Mouse (Mus musculus): ENCODE results near the gene Prelid3b. TPM values are rescaled to one million over a fixed set of nuclear protein-coding genes. Genes with fewer than 3 reads are reported as not detected.

Gene Prelid3b
- polyA plus RNA-seq, 1 experiment, result 62.3 TPM

DNA sequence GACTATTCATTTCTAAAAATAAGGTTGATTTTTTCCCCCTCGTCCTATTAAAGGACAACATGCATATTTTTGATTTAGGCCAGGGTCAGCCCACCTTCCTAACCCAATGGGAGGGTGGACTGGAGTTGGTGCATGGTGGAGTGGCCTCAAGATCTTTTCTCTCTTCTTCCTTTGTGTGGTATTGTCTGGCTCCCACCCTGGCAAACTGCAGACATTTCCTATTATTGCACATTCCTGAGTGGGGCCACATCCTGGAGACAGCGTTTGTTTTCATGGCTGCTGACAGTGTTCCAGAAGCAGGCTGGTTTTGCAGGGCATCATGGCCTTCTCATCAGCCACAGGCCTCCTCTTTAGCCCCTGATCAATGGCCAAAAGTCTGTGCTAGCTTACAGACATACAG is 29.8 kb downstream of the Prelid3b start:
- Histone ChIP-seq H3K36me3 (ENCODE audit: control insufficient read depth, insufficient read depth, low read length, poor library complexity, severe bottlenecking) (no peaks in the 10 kb centered on the region), H3K27ac (ENCODE audit: insufficient read depth, low read length) (no peak overlapping the region), H3K9ac (ENCODE audit: low read depth, poor library complexity, severe bottlenecking) (no peak overlapping the region), H3K4me3 (ENCODE audit: low read depth, low read length) (no peak overlapping the region), H3K27me3 (ENCODE audit: control insufficient read depth, insufficient read depth, low read length, poor library complexity, severe bottlenecking) (no peaks in the 10 kb centered on the region), H3K4me1 (ENCODE audit: control insufficient read depth, insufficient read depth, low read length) (no peaks in the 10 kb centered on the region), H3K9me3 (replicated peaks; ENCODE audit: control insufficient read depth, insufficient read depth, low read length, poor library complexity, severe bottlenecking) (no peaks in the 10 kb centered on the region)
- TF ChIP-seq EP300 (IDR thresholded peaks at IDR 0.05; ENCODE audit: insufficient read depth, low read depth, low read length) (no peak), POLR2A (IDR thresholded peaks at IDR 0.05; ENCODE audit: insufficient read depth, low read length) (no peak), CTCF (IDR thresholded peaks at IDR 0.05; ENCODE audit: low read depth, low read length) (no peak)

- no peaks in the 10 kb centered on the region for H3K27me3 ChIP-seq (ENCODE audit: control insufficient read depth, insufficient read depth, low read length, poor library complexity, severe bottlenecking)
- no peaks in the 10 kb centered on the region for H3K9me3 ChIP-seq (replicated peaks; ENCODE audit: control insufficient read depth, insufficient read depth, low read length, poor library complexity, severe bottlenecking)
- H3K9ac ChIP-seq (ENCODE audit: low read depth, poor library complexity, severe bottlenecking), result no peak overlapping the region
- H3K4me1 ChIP-seq (ENCODE audit: control insufficient read depth, insufficient read depth, low read length), result no peaks in the 10 kb centered on the region
- no peak overlapping the region for H3K4me3 ChIP-seq (ENCODE audit: low read depth, low read length)
- H3K36me3 ChIP-seq (ENCODE audit: control insufficient read depth, insufficient read depth, low read length, poor library complexity, severe bottlenecking), result no peaks in the 10 kb centered on the region
- H3K27ac ChIP-seq (ENCODE audit: insufficient read depth, low read length), result no peak overlapping the region
- no peak for TF ChIP-seq POLR2A (IDR thresholded peaks at IDR 0.05; ENCODE audit: insufficient read depth, low read length)
These were observed 30.4 kb downstream of the Prelid3b start for GRCm38 (mm10) chr2:174442460-174442859.

GRCm38 (mm10) chr2:174441898-174442297 is 31.0 kb downstream of the Prelid3b start:
- TF ChIP-seq CTCF (IDR thresholded peaks at IDR 0.05; ENCODE audit: low read depth, low read length), result no peak
- no peak for TF ChIP-seq POLR2A (IDR thresholded peaks at IDR 0.05; ENCODE audit: insufficient read depth, low read length)
- TF ChIP-seq EP300 (IDR thresholded peaks at IDR 0.05; ENCODE audit: insufficient read depth, low read depth, low read length), result no peak
- H3K27ac ChIP-seq (ENCODE audit: insufficient read depth, low read length), result no peak overlapping the region
- H3K4me3 ChIP-seq (ENCODE audit: low read depth, low read length), result no peak overlapping the region
- no peak overlapping the region for H3K9ac ChIP-seq (ENCODE audit: low read depth, poor library complexity, severe bottlenecking)
- no peaks in the 10 kb centered on the region for H3K36me3 ChIP-seq (ENCODE audit: control insufficient read depth, insufficient read depth, low read length, poor library complexity, severe bottlenecking)
- H3K27me3 ChIP-seq (ENCODE audit: control insufficient read depth, insufficient read depth, low read length, poor library complexity, severe bottlenecking), result no peaks in the 10 kb centered on the region
- no peaks in the 10 kb centered on the region for H3K9me3 ChIP-seq (replicated peaks; ENCODE audit: control insufficient read depth, insufficient read depth, low read length, poor library complexity, severe bottlenecking)
- H3K4me1 ChIP-seq (ENCODE audit: control insufficient read depth, insufficient read depth, low read length), result no peaks in the 10 kb centered on the region

DNA sequence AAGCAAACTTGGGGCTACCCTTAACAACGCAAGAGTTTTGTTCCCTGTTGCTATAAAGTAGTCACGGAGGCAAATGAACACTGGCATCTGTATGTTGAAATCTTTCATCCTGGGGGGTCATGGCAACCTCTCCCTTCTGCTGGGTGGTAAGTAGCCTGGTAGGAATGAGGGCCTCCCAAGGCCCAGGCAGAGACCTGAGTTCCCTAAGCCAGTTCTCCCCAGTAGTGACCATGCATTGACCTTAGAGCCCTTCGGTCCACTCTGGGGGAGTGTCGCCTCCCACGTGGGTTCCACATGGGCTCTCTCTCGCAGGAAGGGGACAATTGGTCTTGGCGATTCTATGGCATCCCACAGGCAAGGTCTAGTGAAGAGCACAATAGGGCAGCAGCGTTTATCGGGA is 32.9 kb downstream of the Prelid3b start:
- H3K36me3 ChIP-seq (ENCODE audit: control insufficient read depth, insufficient read depth, low read length, poor library complexity, severe bottlenecking), result no peaks in the 10 kb centered on the region; the same call in 1 of the 2 replicates
- no peaks in the 10 kb centered on the region for H3K9me3 ChIP-seq (replicated peaks; ENCODE audit: control insufficient read depth, insufficient read depth, low read length, poor library complexity, severe bottlenecking)
- no peak overlapping the region for H3K9ac ChIP-seq (ENCODE audit: low read depth, poor library complexity, severe bottlenecking)
- peaks cover 2% of the 10 kb centered on the region for H3K4me1 ChIP-seq (ENCODE audit: control insufficient read depth, insufficient read depth, low read length)
- TF ChIP-seq EP300 (IDR thresholded peaks at IDR 0.05; ENCODE audit: insufficient read depth, low read depth, low read length) (no peak), POLR2A (IDR thresholded peaks at IDR 0.05; ENCODE audit: insufficient read depth, low read length) (no peak), CTCF (IDR thresholded peaks at IDR 0.05; ENCODE audit: low read depth, low read length) (no peak)
- H3K27me3 ChIP-seq (ENCODE audit: control insufficient read depth, insufficient read depth, low read length, poor library complexity, severe bottlenecking), result no peaks in the 10 kb centered on the region
- H3K27ac ChIP-seq (ENCODE audit: insufficient read depth, low read length), result no peak overlapping the region
- H3K4me3 ChIP-seq (ENCODE audit: low read depth, low read length), result no peak overlapping the region

GRCm38 (mm10) chr2:174439450-174439838 is 33.4 kb downstream of the Prelid3b start:
- no peaks in the 10 kb centered on the region for H3K27me3 ChIP-seq (ENCODE audit: control insufficient read depth, insufficient read depth, low read length, poor library complexity, severe bottlenecking)
- no peaks in the 10 kb centered on the region for H3K9me3 ChIP-seq (replicated peaks; ENCODE audit: control insufficient read depth, insufficient read depth, low read length, poor library complexity, severe bottlenecking)
- H3K4me1 ChIP-seq (ENCODE audit: control insufficient read depth, insufficient read depth, low read length), result peaks cover 6% of the 10 kb centered on the region
- H3K9ac ChIP-seq (ENCODE audit: low read depth, poor library complexity, severe bottlenecking), result no peak overlapping the region
- no peaks in the 10 kb centered on the region; the same call in 1 of the 2 replicates for H3K36me3 ChIP-seq (ENCODE audit: control insufficient read depth, insufficient read depth, low read length, poor library complexity, severe bottlenecking)
- H3K27ac ChIP-seq (ENCODE audit: insufficient read depth, low read length), result no peak overlapping the region
- TF ChIP-seq CTCF (IDR thresholded peaks at IDR 0.05; ENCODE audit: low read depth, low read length), result no peak
- TF ChIP-seq EP300 (IDR thresholded peaks at IDR 0.05; ENCODE audit: insufficient read depth, low read depth, low read length), result no peak
- TF ChIP-seq POLR2A (IDR thresholded peaks at IDR 0.05; ENCODE audit: insufficient read depth, low read length), result no peak
- no peak overlapping the region for H3K4me3 ChIP-seq (ENCODE audit: low read depth, low read length)

DNA sequence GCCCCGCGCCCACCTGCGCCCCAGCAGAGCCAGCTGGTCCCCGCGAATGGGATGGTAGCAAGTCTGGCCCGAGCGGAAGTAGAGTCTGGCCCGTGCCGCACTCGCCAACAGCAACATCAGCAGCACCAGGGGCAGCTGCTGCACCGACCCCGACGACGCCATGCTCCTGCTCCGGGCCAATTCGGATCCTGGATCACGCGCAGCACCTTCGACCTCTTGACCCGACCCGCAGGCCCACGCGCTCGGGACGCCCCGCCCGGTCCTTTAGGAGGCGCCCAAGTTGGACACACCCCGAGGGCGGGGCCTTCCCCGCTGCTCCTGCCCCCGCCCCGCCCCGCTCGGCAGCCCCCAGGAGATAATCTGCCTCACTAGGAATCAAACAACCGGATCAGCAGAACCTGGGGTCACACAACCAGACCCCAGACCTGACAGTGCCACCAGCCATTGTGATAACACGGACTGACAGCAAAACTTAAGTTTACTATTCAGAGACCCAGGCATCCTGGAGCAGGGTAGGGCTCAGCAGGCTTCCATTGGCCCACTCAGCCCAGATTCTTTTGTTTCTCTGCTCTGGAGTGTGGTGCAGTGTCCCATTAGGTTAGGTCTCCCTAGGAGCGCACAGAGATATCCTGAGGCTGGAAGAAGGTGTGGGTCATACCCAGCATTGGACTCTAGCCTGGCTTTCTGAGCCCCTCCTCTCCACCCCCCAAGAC is 34.0 kb downstream of the Prelid3b start, which contains the start of gene Ctsz:
Gene Ctsz (minus strand): TSS at position 303 of the 713 bp plus-strand sequence.
- Histone ChIP-seq H3K27me3 (ENCODE audit: control insufficient read depth, insufficient read depth, low read length, poor library complexity, severe bottlenecking) (no peaks in the 10 kb centered on the region), H3K27ac (ENCODE audit: insufficient read depth, low read length) (no peak within 1 kb of the TSS), H3K9ac (ENCODE audit: low read depth, poor library complexity, severe bottlenecking) (peak within 1 kb of the TSS; percentile 62), H3K4me3 (ENCODE audit: low read depth, low read length) (peak within 1 kb of the TSS; percentile 75), H3K4me1 (ENCODE audit: control insufficient read depth, insufficient read depth, low read length) (peaks cover 10% of the 10 kb centered on the region), H3K9me3 (replicated peaks; ENCODE audit: control insufficient read depth, insufficient read depth, low read length, poor library complexity, severe bottlenecking) (no peaks in the 10 kb centered on the region), H3K36me3 (ENCODE audit: control insufficient read depth, insufficient read depth, low read length, poor library complexity, severe bottlenecking) (no peaks in the 10 kb centered on the region; the same call in 1 of the 2 replicates)
- TF ChIP-seq CTCF (IDR thresholded peaks at IDR 0.05; ENCODE audit: low read depth, low read length) (no peak), POLR2A (IDR thresholded peaks at IDR 0.05; ENCODE audit: insufficient read depth, low read length) (peak; percentile 51)
